Mouse (Mus musculus) bone marrow macrophage, adult 2 months (primary cell): ENCODE data around the gene Tead4.

ENCODE experiments used
- CTCF ChIP-seq: IDR thresholded peaks from 2 replicates; pipeline ENCODE4 v1.5.1; 2012; ENCODE audit warnings: low read depth, mild to moderate bottlenecking, low read length, moderate library complexity
- POLR2A ChIP-seq: IDR thresholded peaks from 2 replicates; pipeline ENCODE4 v1.6.1; 2012; ENCODE audit warnings: mild to moderate bottlenecking, low read depth, low read length, borderline replicate concordance

DNA sequence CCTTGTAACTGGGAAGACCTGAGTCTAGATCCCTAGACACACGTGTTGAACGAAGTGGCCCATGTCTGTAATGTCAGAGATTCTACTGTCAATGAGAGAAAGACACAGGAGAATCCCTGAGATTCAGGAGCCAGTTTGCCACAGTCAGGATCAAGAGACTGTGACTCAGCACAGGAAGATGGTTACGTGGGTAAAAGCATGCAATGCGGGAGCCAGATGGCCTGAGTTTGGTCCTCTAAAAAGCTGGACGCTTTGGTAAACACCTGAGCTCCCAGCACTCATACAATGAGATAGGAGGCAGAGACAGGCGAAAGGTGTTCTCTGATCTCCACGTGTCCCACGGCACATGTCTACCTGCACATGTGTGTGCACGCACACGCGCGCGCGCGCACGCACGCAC lies 27.9 kb downstream of the Tead4 start:
- TF ChIP-seq POLR2A: no peak
- TF ChIP-seq CTCF: no peak
